Mouse (Mus musculus) granulocyte monocyte progenitor cell, adult 5-6 weeks (primary cell): ENCODE results near the gene Haus6. TPM values are rescaled to one million over a fixed set of nuclear protein-coding genes. Genes with fewer than 3 reads are reported as not detected.
A peak's percentile ranks its signal among the peaks of the same experiment; 100 is the strongest.

Experiments used
- ATAC-seq: replicated peaks from 2 replicates; pipeline ENCODE4 v1.8.0; 2016; ENCODE audit warnings: mild to moderate bottlenecking, moderate TSS enrichment, inconsistent platforms; ENCODE audit not compliant: poor library complexity, severe bottlenecking
- total RNA-seq, 2 experiments: library from RNA; stranded (forward) in 1 of 2; stranded (reverse) in 1 of 2; fragments of 200-712, 200-1000 nt in 1 of 2; fragments of >200 nt in 1 of 2; fragmentation: Nextera tagmentation in 1 of 2; gene quantifications; 2 replicates each; pipeline ENCODE4 v1.2.3; 2014 to 2017

Haus6 gene
- total RNA-seq, 2 experiments from 2014 or later: 23.3 to 28.9 TPM

DNA sequence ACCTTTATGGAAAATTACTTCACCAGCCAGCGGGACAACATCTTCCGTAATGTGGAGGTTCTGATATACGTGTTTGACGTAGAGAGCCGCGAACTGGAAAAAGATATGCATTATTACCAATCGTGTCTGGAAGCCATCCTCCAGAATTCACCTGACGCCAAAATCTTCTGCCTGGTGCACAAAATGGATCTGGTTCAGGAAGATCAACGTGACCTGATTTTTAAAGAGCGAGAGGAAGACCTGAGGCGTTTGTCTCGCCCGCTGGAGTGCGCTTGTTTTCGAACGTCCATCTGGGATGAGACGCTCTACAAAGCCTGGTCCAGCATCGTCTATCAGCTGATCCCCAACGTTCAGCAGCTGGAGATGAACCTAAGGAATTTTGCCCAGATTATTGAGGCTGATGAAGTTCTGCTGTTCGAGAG is 35.7 kb downstream of the Haus6 start:
- ATAC-seq: no peak

DNA sequence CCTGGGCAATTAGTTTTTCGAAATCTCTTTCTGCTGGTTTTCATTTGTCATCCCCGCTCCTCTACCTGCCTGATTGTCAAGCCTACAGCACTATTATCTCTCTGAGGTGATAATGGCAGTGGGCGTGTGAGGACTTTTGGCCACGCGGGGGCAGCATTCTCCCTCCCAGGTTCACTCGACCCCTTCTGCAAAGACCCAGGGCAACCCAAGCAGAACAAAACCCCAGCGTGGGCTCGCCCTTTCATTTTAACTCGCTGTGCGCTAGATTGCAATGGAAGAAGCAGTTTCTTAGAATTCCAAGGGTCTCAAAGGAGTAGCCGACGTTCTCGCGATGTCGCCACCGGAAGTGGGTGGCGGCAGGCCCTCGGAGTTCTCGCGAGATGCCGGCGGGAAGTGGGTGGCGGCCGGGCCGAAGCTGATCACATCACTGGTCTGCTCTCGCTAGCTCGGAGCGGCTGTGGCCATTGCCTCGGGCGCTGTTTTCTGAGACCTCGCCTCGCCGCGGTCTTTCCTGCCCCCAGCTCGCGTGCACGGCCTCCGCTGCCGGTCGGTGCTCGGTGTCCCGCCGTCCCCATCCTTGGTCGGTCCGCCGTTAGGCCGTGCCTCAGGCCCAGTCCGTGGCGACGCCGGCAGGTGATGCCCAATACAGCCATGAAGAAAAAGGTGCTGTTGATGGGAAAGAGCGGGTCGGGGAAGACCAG is 36.4 kb downstream of the Haus6 start, which contains the start of gene Rraga:
Rraga (plus strand) TSS at position 386 of the 701 bp plus-strand sequence.
- ATAC-seq: peak; percentile 89

DNA sequence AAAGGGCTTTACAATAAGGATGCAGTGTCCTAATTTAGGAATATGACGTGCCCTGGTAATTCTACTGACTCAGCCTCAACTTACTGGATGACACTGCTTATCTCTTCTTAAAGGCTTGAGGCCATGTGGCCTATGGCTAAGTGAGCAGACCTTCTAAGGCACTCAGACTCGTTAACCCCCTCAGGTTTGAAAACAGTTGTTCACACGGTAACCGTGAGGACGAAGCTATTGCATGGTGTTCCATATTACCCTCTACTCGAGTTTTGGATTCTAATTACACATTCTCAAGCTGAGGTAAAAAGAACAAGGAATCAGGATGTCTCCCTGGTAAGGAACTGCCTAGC is 36.9 kb downstream of the Haus6 start:
- 0 out of 2 replicates have a peak, but pooled peaks have one; percentile 4 for ATAC-seq

DNA sequence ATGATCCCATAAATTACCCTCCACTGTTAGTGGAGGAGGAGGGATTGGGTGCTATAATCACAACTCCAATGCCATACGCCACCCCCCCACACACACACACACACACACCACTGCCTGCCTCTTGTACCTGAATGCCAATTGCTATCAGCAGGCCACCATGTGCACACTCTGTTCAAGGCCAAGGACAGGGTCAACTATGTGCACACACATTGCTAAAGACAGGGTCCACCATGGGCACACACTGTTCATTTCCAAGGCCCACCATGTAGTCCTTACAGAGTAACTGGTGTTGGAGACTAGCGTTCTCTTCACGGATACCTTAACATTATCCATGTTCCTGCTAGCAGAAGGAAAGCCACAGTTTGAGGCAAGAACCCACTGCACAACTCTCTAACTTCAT is 50.8 kb downstream of the Haus6 start:
- no peak for ATAC-seq

DNA sequence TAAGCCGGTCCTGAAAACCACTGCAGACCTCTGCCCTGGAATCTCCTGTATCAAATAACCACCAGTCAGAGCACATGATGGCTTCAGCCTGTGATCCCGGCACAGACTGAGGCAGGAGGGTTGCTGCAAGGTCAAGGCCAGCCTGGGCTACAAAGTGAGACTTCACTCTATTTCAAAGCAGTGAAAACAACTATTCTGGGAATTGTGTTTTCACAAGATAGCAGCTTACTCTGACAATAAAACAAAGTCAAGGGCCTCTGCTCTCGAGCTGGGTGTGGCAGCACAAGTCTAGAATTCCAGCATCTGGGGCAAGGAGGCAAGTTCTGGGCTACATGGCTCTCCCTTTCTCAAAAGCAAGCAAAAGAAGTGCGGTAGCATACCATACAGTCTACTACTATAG is 52.8 kb downstream of the Haus6 start:
- ATAC-seq: no peak

DNA sequence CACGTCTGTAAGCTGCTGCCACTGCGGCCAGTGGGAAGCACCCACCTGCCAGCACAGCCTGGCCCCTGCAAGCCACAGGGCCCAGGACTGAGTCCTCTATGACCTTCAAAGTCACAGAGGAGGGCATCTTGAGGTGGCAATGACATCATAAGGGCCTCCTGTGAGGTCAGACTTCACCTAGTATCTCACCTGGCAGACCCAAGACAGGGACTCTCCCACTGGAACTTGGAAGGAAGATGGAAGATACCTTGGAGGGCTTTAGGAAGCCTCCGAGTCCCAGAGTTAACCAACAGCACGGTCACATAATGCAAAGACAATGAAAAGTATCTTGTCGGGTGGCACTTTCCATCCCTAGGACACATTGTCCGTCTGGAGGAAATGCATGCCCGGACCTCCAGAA is 53.6 kb downstream of the Haus6 start, which contains the start of gene Saxo1:
Saxo1 (minus strand) TSS at position 101 of the 400 bp plus-strand sequence.
- no peak for ATAC-seq

DNA sequence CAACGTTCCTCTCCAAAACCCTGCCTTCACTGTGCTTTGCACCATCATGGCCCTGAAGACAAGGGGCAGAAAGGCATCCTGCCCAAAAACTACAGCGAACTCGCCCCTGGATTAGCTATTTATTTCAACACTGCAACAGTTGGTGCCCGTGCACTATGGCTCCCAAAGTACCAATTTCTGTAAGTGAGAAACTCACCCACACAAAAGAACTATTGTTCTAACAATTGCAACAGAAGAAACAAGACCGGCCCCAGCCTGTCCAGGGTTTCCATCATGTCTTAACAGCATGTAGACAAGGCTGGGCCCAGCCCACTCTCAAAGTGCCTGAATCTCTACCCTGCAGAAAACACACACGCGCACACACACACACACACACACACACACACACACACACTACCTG is 54.5 kb downstream of the Haus6 start:
- ATAC-seq: no peak

DNA sequence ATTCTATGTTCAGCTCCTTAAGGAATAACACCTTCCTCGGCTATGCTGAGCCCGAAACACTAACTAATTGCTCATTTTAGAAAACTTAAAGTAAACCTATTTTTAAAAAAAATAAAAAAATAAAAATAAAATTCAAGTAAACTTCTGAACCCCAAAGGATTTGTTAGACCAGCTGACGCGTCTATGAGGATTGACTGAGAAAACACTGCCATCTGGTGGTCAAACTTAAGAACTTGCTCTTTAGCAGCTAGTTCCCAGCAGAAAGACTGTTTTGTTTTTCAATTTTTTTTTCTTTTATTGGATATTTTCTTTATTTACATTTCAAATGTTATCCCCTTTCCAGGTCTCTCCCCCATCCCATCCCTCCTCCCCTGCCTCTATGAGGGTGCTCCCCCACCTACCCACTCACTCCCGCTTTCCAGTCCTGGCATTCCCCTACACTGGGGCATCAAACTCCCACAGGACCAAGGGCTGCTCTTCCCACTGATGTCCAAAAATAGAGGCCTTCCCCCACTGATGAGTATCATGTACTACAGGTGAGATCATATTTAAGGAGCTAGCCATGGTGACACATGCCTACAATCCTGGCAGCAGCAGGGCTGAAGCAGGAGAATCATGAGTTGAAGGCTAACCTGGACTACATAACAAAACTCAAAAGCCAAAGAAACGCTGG is 56.7 kb downstream of the Haus6 start:
- peak; percentile 69; the same call in 1 of the 2 replicates for ATAC-seq

DNA sequence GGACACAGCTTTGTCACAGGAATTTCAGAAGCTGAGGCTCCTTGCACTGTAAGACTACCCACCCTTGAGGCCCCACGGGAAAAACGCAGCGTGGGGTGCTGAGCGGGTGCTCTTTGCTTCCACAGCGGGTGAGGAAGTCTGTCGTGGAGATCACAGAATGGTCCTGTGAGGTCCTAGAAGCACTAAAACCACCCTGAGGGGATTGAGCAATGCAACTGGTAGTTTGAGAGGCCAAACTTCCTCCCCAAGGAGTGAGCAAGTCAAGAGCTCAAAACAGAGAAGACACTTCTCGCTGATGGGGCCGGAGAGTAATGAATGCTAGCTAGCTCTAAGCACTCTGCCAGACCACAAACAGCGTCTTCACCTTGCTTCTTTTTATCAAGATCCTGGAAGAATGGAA is 63.5 kb downstream of the Haus6 start:
- ATAC-seq: peak; percentile 96

DNA sequence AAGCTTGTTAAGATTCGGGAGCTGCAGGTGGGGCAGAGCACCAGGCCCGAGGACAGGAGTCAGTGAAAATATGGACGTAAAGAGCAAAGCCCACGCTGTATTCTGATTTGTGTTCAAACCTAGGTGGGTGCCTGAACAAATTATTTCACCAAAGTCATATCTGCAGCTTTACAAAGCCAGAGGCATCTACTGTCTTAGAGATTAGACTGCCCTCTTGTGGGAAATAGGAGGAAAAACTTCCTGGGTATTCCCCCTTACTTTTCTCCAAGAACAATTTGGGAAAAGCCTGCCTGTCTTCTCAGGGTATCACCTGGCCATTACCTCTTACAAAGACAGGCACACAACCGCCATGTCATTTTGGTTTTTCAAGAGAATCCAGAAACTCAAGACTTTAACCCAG is 66.2 kb downstream of the Haus6 start:
- no peak for ATAC-seq

DNA sequence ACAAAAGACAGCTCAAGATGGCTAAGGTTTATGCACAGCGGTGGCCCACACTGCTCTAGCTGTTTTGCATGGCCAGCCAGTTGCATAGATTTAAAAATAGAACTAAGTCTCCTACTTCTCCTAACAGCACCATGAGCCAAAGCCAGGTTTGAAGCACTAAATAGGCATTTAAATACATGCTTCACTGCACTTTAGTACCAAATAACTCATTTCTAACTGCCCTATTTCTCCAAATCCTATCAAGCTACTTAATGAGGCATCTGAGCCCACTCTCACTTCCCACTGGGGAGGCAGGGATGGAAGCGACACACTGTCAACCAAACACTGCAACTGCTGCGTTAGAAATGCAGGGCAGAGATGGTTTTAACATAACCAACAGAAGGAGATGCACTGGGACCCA is 67.9 kb downstream of the Haus6 start:
- ATAC-seq: no peak

DNA sequence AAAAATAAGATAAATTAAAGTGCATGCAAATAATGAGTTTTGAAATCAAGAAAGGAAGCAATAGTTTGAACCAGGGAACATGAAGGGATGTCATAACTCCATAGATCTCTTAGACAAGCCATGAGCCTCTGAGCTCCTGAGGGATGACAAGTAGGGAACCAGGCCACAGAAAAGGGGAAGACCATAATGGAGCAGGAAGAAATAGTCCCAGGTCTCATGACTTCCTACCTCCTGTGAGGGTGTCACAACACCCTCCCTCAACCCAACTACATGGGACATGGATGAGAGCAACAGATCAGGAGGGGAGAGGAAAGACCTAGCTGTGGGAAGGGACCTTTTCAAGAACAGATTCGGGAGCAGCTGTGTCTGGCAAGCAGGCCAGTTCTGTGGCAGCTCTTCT is 70.3 kb downstream of the Haus6 start:
- ATAC-seq: peak; percentile 86

DNA sequence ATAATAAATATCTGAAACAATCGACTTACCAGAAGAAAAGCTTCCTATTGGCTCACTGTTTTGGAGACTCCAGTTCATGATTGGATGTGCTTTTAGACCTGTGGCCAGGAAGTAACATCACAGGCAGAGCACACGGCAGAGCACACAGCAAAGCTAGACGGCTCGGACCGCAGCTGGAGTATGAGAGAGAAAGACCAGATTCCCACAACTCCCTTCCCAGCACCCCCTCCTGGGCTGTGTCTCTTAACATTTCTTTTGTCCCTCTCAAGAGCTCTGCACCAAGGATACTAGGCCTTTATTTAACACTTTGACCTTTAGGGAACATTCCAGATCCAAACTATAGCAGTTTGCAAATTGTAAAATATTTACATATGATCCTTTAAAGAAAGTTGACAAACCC is 72.9 kb downstream of the Haus6 start:
- no peak for ATAC-seq

DNA sequence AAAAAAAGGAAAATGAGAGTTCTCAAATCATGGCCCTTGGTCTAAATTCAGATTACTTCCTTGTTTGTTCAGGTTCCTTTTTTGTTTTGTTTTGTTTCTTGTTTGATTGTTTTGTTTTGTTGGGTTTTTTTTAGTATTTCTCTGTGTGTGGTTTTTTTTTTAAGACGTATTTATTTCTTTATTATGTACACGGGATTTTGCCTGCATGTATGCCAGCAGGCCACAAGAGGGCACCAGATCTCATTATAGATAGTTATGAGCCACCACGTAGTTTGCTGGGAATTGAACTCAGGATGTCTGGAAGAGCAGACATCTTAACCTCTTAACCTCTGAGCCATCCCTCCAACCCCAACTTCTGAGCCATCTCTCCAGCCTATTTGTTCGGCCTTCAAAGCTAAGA is 73.9 kb downstream of the Haus6 start:
- peak; percentile 61 for ATAC-seq

DNA sequence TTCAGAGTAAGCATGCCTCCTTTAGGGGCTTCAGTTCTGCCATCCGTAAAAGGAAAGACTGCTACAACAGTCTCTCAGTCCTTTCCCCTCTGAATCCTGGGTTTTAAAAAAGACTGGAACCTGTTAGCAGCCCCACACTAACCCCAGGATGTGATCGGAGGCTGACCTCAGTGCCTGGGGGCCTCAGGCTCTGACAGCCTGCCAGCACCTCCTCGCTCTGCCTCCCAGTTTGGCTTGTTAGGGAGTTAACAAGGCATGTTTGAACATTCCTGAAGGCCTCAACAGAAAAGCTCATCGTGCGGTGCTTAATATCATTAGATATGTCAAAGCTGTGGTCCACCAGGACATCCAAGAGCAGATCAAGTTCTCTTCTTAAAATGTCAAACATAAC is 77.8 kb downstream of the Haus6 start:
- ATAC-seq: no peak

DNA sequence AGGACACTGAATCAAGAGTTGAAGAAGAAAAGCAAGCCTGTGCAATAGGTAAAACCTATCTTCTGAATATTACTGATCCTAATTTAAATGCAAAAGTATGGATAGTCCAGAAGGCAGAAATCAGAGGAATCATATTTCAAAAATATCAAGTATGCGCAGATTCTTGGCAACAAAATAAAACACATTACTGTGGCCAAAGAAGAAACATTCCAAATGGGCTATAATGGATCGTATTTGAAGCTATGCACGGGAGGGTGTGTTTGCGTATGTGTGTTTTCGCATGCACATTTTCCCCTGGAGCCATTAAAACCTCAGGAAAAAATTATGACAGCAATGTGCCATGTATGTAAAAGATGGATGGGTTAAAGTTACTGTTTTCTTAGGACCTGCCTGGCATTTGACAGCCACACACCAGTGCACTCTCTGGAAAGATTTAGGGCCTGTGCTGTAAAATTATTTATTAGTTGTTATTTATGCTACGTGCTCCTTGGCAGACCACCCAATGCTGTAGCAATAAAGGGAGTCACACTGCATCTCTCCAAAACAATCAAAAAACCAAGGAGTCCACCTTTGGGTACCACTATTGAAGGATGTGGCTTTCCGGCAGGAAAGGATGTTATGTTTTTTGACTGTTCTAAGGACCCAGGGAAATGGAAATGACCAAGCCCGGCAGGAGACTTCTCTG is 78.3 kb downstream of the Haus6 start:
- no peak for ATAC-seq

DNA sequence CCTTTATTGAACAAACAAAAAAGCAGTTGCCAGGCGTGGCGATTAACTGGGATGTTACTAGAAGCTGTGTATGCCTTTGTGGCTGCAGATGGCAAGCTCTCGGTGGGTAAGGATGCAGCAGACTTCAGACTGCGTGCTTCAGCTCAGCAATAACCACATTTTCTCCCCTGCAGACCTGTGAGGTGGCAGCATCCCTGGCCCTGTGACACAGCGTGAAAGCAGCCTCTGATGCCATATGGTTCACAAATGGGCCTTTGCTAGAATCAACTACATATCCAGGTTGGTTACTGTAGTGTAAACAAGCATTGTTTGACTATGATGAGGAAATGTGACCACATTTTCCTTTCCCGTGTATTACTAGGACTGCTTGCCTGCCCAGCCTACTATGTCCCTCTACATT is 82.7 kb downstream of the Haus6 start:
- ATAC-seq: no peak
